Mouse (Mus musculus): ENCODE measurements around the gene Gcsh.

DNA sequence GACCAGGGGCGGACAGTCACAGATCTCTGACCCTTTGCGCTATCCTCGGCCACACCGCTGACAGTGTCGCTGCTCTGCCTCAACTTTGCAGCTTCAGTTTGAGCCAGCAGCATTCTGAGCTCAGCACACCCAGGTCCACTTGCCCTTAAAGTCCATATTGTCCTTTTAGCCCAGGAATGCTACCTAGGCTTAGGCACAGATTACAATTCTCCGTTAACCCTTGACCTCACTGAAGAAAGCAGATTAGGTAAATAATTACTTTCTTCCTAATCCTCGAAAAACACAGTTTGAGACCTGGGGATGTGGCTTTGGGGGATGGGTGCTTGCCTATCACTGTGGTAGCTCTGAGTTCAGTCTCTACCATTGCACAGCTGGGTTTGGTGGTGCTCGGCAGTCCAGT is 2.1 kb downstream of the Gcsh start:
- TF ChIP-seq EP300 (IDR thresholded peaks at IDR 0.05; ENCODE audit: insufficient read depth, low read depth, low read length) (no peak), POLR2A (IDR thresholded peaks at IDR 0.05; ENCODE audit: insufficient read depth, low read depth, low read length) (no peak), CTCF (IDR thresholded peaks at IDR 0.05) (no peak)
